ENCODE assay signal across 8 mouse cellular contexts in the genomic region with DNA sequence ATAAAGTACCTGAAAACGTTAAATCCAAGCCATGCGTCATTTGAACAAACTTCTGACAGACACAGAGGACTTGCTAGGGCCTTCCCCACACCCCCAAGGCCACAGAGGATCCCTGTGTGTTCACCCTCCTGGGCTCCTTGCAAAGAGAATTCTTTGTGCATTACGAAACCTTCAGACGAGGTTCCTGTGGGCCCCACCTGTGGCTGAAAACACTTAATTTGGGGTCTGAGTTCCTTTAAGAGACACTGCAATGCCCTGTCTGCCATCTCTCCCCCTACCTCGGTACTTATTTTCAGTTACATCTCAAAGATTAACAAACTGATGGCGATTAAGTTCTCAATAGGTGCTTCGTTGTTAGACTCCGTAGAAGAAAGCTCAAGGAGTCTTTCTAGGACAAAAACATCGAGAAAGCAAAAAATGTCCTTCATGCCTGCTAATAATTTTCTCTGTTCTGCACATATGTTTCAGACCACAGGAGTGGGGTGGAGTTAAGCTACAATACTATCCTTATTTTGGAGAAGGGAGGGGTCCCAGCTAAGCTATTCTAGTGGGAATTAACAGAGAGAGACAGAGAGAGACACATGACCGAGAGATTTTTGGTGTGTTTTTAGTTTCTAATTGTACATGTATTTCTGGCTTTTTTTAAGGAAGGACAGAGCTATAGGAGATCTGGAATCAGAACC.
A peak's percentile ranks its signal among the peaks of the same experiment; 100 is the strongest.
DNase-seq lines count a peak whose midpoint lies in the region; TF ChIP-seq lines count a peak whose summit lies in the region.

No protein-coding gene starts in this region.

- no peaks in the 10 kb centered on the region for H3K27me3 ChIP-seq in heart, embryonic 10.5 days (ENCODE audit: insufficient read depth, poor library complexity, severe bottlenecking)
- H3K27me3 ChIP-seq in hindbrain, embryonic 10.5 days (ENCODE audit: insufficient read depth, poor library complexity, severe bottlenecking) = no peaks in the 10 kb centered on the region; the same call in 1 of the 2 replicates
- H3K27me3 ChIP-seq in midbrain, embryonic 10.5 days (ENCODE audit: low read depth, poor library complexity, severe bottlenecking) = no peaks in the 10 kb centered on the region

- peaks cover 25% of the 10 kb centered on the region for H3K4me1 ChIP-seq in heart, embryonic 10.5 days
- peaks cover 31% of the 10 kb centered on the region for H3K4me1 ChIP-seq in hindbrain, embryonic 10.5 days (replicated peaks)
- peaks cover 36% of the 10 kb centered on the region for H3K4me1 ChIP-seq in midbrain, embryonic 10.5 days

- WGBS in heart, embryonic 10.5 days = 3% methylated on average over 10 of the region's 10 CpGs
- WGBS in hindbrain, embryonic 10.5 days = 18% methylated on average over 10 of the region's 10 CpGs
- WGBS in midbrain, embryonic 10.5 days = 9% methylated on average over 10 of the region's 10 CpGs

- no peaks in the 10 kb centered on the region for H3K36me3 ChIP-seq in heart, embryonic 10.5 days
- H3K36me3 ChIP-seq in hindbrain, embryonic 10.5 days = no peaks in the 10 kb centered on the region
- H3K36me3 ChIP-seq in midbrain, embryonic 10.5 days = no peaks in the 10 kb centered on the region

- no peak for TF ChIP-seq POLR2A in brain, embryonic 14.5 days (IDR thresholded peaks at IDR 0.05; ENCODE audit: borderline replicate concordance, extremely low read depth, insufficient read depth, insufficient read length, poor library complexity, severe bottlenecking)

- peak overlapping the region; percentile 65 for H3K27ac ChIP-seq in heart, embryonic 10.5 days
- H3K27ac ChIP-seq in hindbrain, embryonic 10.5 days = peak overlapping the region; percentile 86
- H3K27ac ChIP-seq in midbrain, embryonic 10.5 days (replicated peaks) = peak overlapping the region; percentile 88

- peak overlapping the region; percentile 55 for H3K4me3 ChIP-seq in heart, embryonic 10.5 days
- H3K4me3 ChIP-seq in hindbrain, embryonic 10.5 days = peak overlapping the region; percentile 48
- H3K4me3 ChIP-seq in midbrain, embryonic 10.5 days = peak overlapping the region; percentile 47

- no peaks in the 10 kb centered on the region for H3K9me3 ChIP-seq in heart, embryonic 10.5 days
- H3K9me3 ChIP-seq in hindbrain, embryonic 10.5 days = no peaks in the 10 kb centered on the region
- H3K9me3 ChIP-seq in midbrain, embryonic 10.5 days (replicated peaks) = peaks cover 5% of the 10 kb centered on the region; the same call in 1 of the 2 replicates

- DNase-seq in heart, embryonic 10.5 days (ENCODE audit: low spot score) = no peak
- DNase-seq in heart, postnatal 36 days = no peak
- DNase-seq in brain, embryonic 14.5 days (ENCODE audit: low read depth) = peak; percentile 40
- DNase-seq in hindbrain, embryonic 10.5 days (ENCODE audit: low spot score) = peak; percentile 29
- DNase-seq in midbrain, embryonic 10.5 days (ENCODE audit: low spot score) = peak; percentile 37
- no peak for DNase-seq in layer of hippocampus, adult 11-12 months (ENCODE audit: low spot score)
- no peak for DNase-seq in thymus, adult 18-20 months
- no peak for DNase-seq in urinary bladder, postnatal 14 days (ENCODE audit: low spot score)

- intact Hi-C loops in heart, postnatal 36 days (cut with DNase I) = loop anchor here (5.0 kb wide), 1 partner anchor 546 kb away; no protein-coding TSS in a partner anchor

- no peak for TF ChIP-seq CTCF in brain, embryonic 14.5 days (IDR thresholded peaks at IDR 0.05; ENCODE audit: borderline replicate concordance, extremely low read depth, insufficient read depth, insufficient read length)

Comparison
In these comparisons a context has a peak if more than half of its experiments do, and no peak if none do; other contexts are left out.
1. DNase-seq: peak in brain, embryonic 14.5 days (single experiment), hindbrain, embryonic 10.5 days (single experiment) and midbrain, embryonic 10.5 days (single experiment); none in heart, embryonic 10.5 days (single experiment), heart, postnatal 36 days (0 of 2), layer of hippocampus, adult 11-12 months (single experiment), thymus, adult 18-20 months (0 of 2) and urinary bladder, postnatal 14 days (single experiment).
2. Peak in every context shown above with its lines, with median percentiles within 50 percentile points of each other: H3K27ac ChIP-seq and H3K4me3 ChIP-seq.